Mouse (Mus musculus) limb, embryonic 14.5 days (tissue): Measurements from ENCODE around the gene Baz1b. TPM values are rescaled to one million over a fixed set of nuclear protein-coding genes. Genes with fewer than 3 reads are reported as not detected.

Experiments
- ATAC-seq: fragments of 200-750 bp; cut with Nextera tagmentation; 2 replicates; pipeline ENCODE4 v1.8.0; 2017; ENCODE audit warnings: low read depth, moderate number of reproducible peaks, moderate TSS enrichment; ENCODE audit not compliant: low FRiP score
- DNase-seq: peaks from one replicate; pipeline ENCODE4 v3.0.0-alpha.2; 2015; ENCODE audit warnings: low spot score
- H3K27ac ChIP-seq: fragments of 300-500 bp; sonication (generic); replicated peaks from 2 replicates; pipeline ENCODE4 v1.5.1; 2014; ENCODE audit warnings: low read depth, mild to moderate bottlenecking, low read length, moderate library complexity, mixed read lengths
- H3K27me3 ChIP-seq: fragments of 300-500 bp; sonication (generic); 2 replicates; pipeline ENCODE4 v1.6.1; 2014; ENCODE audit warnings: low read length, mixed read lengths; ENCODE audit not compliant: control insufficient read depth, insufficient read depth
- H3K36me3 ChIP-seq: fragments of 300-500 bp; sonication (generic); 2 replicates; pipeline ENCODE4 v1.6.1; 2014; ENCODE audit warnings: mild to moderate bottlenecking, low read length, moderate library complexity, mixed read lengths; ENCODE audit not compliant: control insufficient read depth, insufficient read depth
- H3K4me1 ChIP-seq: fragments of 300-500 bp; sonication (generic); 2 replicates; pipeline ENCODE4 v1.6.1; 2014; ENCODE audit warnings: antibody characterized with exemption, low read length, mixed read lengths; ENCODE audit not compliant: control insufficient read depth, insufficient read depth
- H3K4me2 ChIP-seq: fragments of 300-500 bp; sonication (generic); replicated peaks from 2 replicates; pipeline ENCODE4 v1.6.1; 2014; ENCODE audit warnings: low read depth, mild to moderate bottlenecking, low read length, moderate library complexity; ENCODE audit not compliant: severe bottlenecking
- H3K4me3 ChIP-seq: fragments of 300-500 bp; sonication (generic); replicated peaks from 2 replicates; pipeline ENCODE4 v1.5.1; 2014; ENCODE audit warnings: low read length
- H3K9ac ChIP-seq: fragments of 300-500 bp; sonication (generic); 2 replicates; pipeline ENCODE4 v1.6.1; 2014; ENCODE audit warnings: mild to moderate bottlenecking, low read depth, low read length, moderate library complexity; ENCODE audit not compliant: severe bottlenecking
- H3K9me3 ChIP-seq: fragments of 300-500 bp; sonication (generic); 2 replicates; pipeline ENCODE4 v1.6.1; 2016; ENCODE audit warnings: low read length; ENCODE audit not compliant: control insufficient read depth
- POLR2A ChIP-seq: fragments of 200-500 bp; IDR thresholded peaks from 2 replicates; pipeline ENCODE4 v1.8.0; 2012; ENCODE audit warnings: inconsistent platforms, mild to moderate bottlenecking, moderate library complexity, borderline replicate concordance; ENCODE audit not compliant: insufficient read depth, insufficient read length; ENCODE audit errors: extremely low read depth
- WGBS: fragments of 180-500 bp; shearing (Covaris S2); extraction: QIAGEN DNeasy Blood & Tissue Kit; methylation state at CpG from one replicate; pipeline ENCODE4 v1.1.7; 2014; 5-methylcytosine and 5-hydroxymethylcytosine counted together
- polyA plus RNA-seq, 2 experiments: library from polyadenylated mRNA; depleted of rRNA in 1 of 2; stranded (reverse) in 1 of 2; unstranded in 1 of 2; fragments of >200 nt; fragmentation: Nextera tagmentation in 1 of 2; extraction: Ambion mirVana in 1 of 2; gene quantifications; 2 replicates each; pipeline versions ENCODE4 v1.2.1 to v1.2.3; 2012 to 2014

The Baz1b gene
- polyA plus RNA-seq, 2 experiments: 52.3 to 72.7 TPM

DNA sequence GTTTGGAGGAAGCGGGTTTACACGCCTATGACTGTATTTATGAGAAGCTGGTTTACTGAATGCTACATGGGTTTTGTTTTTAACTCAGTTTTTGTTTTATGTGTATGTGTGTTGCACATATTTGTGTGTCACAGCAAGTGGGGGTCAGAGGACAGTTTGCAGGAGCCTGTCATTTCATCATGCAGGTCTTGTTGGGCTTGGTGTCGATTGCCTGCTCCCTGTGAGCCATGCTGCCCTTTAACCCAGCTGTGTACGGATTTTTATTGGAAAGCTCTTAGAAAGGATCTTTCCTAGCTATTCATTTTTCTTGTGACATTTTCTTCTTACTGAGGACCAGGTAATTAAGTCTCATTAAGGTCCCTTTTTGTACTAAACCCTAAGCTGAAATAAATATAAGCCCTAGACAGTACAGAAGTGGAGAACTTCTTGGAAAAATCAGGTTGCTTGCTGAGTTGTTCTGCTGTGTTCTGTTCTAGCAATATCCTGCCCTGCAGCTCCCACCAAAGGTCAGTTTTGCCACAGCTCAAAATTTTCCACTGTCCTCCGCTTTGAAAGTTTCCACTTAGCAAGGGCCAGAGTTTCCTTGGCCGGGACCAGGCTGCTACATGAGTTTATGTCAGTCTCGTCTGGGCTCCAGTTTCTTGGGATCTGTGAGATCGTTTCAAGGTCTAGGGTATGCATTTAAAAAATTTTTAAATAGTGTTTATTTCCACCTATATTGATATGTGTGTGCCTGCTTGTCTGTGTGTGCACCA lies 46.3 kb downstream of the Baz1b start:
- no peak overlapping the region for H3K9ac ChIP-seq
- H3K4me2 ChIP-seq: no peak overlapping the region
- ATAC-seq (no peak), DNase-seq (no peak)
- no peaks in the 10 kb centered on the region for H3K4me1 ChIP-seq
- 0 out of 2 replicates have a peak overlapping the region, but pooled peaks have one; percentile 5 for H3K27ac ChIP-seq
- no peak for TF ChIP-seq POLR2A
- H3K9me3 ChIP-seq: no peaks in the 10 kb centered on the region
- peaks cover 96% of the 10 kb centered on the region for H3K36me3 ChIP-seq
- 82% methylated on average over 8 of the region's 8 CpGs for WGBS
- H3K27me3 ChIP-seq: no peaks in the 10 kb centered on the region
- no peak overlapping the region for H3K4me3 ChIP-seq

DNA sequence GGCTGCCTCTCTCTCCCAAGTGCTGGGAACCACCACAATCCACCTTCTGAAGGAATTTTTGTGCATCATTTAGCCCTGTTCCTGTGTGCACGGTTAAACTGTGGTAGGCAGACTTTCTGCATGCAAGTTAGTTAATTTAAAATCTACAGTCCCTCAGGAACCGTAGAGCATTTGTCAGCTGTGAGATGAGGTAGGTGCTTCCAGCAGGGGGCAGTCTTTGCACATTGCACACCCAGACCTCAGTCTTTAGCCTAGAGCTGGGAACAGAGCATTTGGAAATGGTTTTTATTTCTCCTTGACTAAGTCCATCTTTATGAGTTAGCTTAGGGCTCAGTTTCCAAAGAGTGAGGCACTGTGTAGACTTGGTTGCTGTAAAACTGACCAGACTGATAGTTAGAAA lies 49.5 kb downstream of the Baz1b start:
- ATAC-seq: no peak
- no peaks in the 10 kb centered on the region for H3K27me3 ChIP-seq
- 46% methylated on average over 2 of the region's 2 CpGs for WGBS
- H3K4me1 ChIP-seq: no peaks in the 10 kb centered on the region
- no peaks in the 10 kb centered on the region for H3K9me3 ChIP-seq
- no peak overlapping the region for H3K9ac ChIP-seq
- H3K4me2 ChIP-seq: no peak overlapping the region
- H3K27ac ChIP-seq: no peak overlapping the region
- DNase-seq: peak; percentile 69
- peaks cover 99% of the 10 kb centered on the region for H3K36me3 ChIP-seq
- TF ChIP-seq POLR2A: no peak
- H3K4me3 ChIP-seq: no peak overlapping the region

DNA sequence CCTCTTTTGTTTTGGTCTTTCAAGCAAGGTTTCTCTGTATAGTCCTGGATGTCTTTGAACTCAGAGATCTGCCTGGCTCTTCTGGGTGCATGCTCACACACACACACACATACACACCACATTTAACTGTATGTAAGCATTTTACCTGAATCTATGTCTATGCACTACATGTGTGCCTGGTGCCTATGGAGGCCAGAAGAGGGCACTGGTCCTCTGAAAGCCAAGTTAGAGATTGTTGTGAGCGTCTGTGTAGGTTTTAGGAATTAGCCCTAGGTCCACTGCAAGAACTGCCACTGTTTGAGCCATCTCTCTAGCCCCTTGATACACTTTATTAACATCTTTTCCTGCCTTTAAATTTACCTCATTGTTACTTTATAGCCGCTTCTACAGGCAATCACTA lies 51.8 kb downstream of the Baz1b start:
- Histone ChIP-seq H3K9ac (no peak overlapping the region), H3K4me1 (no peaks in the 10 kb centered on the region), H3K27ac (no peak overlapping the region), H3K36me3 (peaks cover 99% of the 10 kb centered on the region), H3K4me2 (no peak overlapping the region), H3K9me3 (no peaks in the 10 kb centered on the region), H3K27me3 (no peaks in the 10 kb centered on the region), H3K4me3 (no peak overlapping the region)
- DNase-seq: no peak
- no peak for ATAC-seq
- no peak for TF ChIP-seq POLR2A
- WGBS: 83% methylated on average over 2 of the region's 2 CpGs

DNA sequence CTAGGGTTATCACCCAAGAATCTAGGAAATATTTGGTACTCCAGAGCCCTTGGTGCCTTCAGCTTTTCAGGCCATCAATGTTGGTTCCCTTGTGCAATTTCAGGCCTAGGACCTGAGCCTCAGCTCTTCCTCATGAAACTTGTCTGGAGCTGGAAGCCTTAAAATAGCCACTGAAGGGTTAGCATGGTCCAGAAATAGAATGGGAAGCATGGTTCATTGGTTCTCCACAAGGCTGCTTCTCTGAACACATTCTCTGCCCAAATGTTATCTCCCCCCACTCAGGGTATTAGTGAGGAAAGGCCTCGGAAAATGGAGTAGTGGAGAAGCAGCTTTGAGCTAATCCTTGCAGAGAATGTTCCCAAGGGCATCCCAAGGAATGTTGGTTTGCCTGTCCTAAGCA lies 54.4 kb downstream of the Baz1b start:
- H3K9ac ChIP-seq: no peak overlapping the region
- 69% methylated on average over 1 of the region's 1 CpGs for WGBS
- no peak overlapping the region for H3K4me3 ChIP-seq
- no peak overlapping the region for H3K27ac ChIP-seq
- no peak for TF ChIP-seq POLR2A
- DNase-seq: no peak
- no peak for ATAC-seq
- H3K36me3 ChIP-seq: peaks cover 99% of the 10 kb centered on the region
- H3K27me3 ChIP-seq: no peaks in the 10 kb centered on the region
- H3K9me3 ChIP-seq: no peaks in the 10 kb centered on the region
- no peak overlapping the region for H3K4me2 ChIP-seq
- H3K4me1 ChIP-seq: no peaks in the 10 kb centered on the region

DNA sequence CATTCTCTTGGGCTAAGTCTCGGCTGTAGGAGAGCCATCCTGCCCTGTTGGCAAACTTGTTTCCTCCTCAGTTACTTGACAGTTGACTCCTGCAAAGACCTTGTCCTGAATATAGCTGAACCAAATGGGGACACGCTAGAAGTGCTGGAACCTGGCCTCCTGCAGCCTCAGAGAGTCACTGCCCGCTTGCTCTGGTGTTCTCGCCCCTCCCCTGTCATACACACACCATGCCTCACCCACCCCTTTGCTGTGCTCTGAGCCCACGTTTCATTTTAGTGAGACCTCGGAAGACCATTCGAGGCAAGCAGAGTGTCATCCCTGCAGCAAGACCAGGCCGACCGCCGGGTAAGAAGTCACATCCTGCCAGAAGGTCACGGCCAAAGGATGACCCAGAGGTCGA lies 55.1 kb downstream of the Baz1b start:
- no peak for ATAC-seq
- TF ChIP-seq POLR2A: no peak
- no peak overlapping the region for H3K4me3 ChIP-seq
- no peaks in the 10 kb centered on the region for H3K9me3 ChIP-seq
- H3K27ac ChIP-seq: no peak overlapping the region
- H3K36me3 ChIP-seq: peaks cover 97% of the 10 kb centered on the region
- no peak overlapping the region for H3K9ac ChIP-seq
- H3K4me2 ChIP-seq: no peak overlapping the region
- DNase-seq: no peak
- H3K4me1 ChIP-seq: no peaks in the 10 kb centered on the region
- 84% methylated on average over 12 of the region's 12 CpGs for WGBS
- H3K27me3 ChIP-seq: no peaks in the 10 kb centered on the region
